11 mouse cellular contexts compared by ENCODE assay signal in the genomic region with DNA sequence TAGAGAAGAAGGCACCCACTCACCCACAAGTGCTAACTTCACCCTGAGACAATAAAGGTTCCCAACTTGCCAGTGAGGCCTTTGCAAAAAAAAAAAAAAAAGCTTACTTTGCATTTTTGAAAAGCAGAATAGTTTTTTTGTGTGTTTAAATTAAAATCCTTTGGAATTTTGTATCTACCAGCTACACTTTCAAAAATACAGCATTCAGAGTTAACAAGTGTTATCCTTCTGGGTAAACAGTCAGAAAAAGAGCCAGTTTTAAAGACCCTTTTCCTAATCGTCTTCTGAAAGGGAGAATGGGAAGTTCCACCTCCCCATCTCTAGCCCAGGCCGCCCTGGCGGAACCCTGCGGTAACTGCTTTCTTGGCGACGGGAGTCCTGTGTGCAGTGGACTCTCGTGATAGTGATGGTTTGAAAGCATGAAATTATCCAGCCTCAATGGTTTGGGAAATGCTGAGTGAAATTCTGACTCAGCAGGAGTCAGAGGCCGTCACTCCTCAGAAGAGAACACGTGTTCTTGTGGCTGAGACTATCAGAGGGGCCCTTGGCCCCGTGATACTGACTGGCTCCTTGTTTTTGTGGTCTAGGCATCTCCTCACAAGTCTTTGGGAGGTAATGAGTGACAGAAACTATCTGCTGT. TPM values are rescaled to one million over a fixed set of nuclear protein-coding genes. Genes with fewer than 3 reads are reported as not detected.
DNase-seq lines count a peak whose midpoint lies in the region; ATAC-seq and TF ChIP-seq lines count a peak whose summit lies in the region.
"Had no signal": no experiment of that assay in that cellular context is flagged by ENCODE, and none has a peak within 500 bp of the region (broad histone marks: within the 10 kb centered on the region; RNA-seq: fewer than 3 reads in every experiment).

No protein-coding gene starts in this region.

- WGBS in heart, embryonic 13.5 days, result 36% methylated on average over 10 of the region's 10 CpGs
- WGBS in liver, postnatal 0 days (ENCODE audit: insufficient replicate concordance), result 32% methylated on average over 10 of the region's 10 CpGs
- 61% methylated on average over 10 of the region's 10 CpGs for WGBS in stomach, postnatal 0 days

- H3K27ac ChIP-seq in heart, embryonic 13.5 days (replicated peaks), result peak overlapping the region; percentile 48
- H3K27ac ChIP-seq in ES-E14 (ENCODE audit: insufficient read depth, low read depth, low read length, poor library complexity, severe bottlenecking), result no peak overlapping the region
- H3K27ac ChIP-seq in liver, postnatal 0 days (ENCODE audit: low read depth), result peak overlapping the region; percentile 91
- no peak overlapping the region for H3K27ac ChIP-seq in stomach, postnatal 0 days (replicated peaks)
- H3K27ac ChIP-seq: embryonic facial prominence, embryonic 15.5 days; layer of hippocampus, adult 2 months had no signal

- TF ChIP-seq CTCF in liver, postnatal 0 days (IDR thresholded peaks at IDR 0.05; ENCODE audit: low read depth), result peak; percentile 55
- TF ChIP-seq CTCF in stomach, postnatal 0 days (IDR thresholded peaks at IDR 0.05; ENCODE audit: low read depth), result no peak

- no peak; the same call in 1 of the 2 replicates for ATAC-seq in heart, embryonic 13.5 days (ENCODE audit: extremely low read depth, insufficient number of reproducible peaks, low FRiP score, low TSS enrichment)
- ATAC-seq in common myeloid progenitor, adult 5-6 weeks (replicated peaks; ENCODE audit: low read depth, poor library complexity, severe bottlenecking), result 0 out of 2 replicates have a peak, but pooled peaks have one; percentile 6
- peak; percentile 57 for ATAC-seq in liver, postnatal 0 days
- ATAC-seq in stomach, postnatal 0 days (ENCODE audit: low FRiP score, low TSS enrichment), result no peak

- H3K4me3 ChIP-seq in heart, embryonic 13.5 days, result no peak overlapping the region
- no peak overlapping the region for H3K4me3 ChIP-seq in ES-E14 (ENCODE audit: insufficient read depth in 1 of 2, low read depth in 1 of 2, low read length in 2 of 2, poor library complexity in 1 of 2, severe bottlenecking in 1 of 2)
- no peak overlapping the region for H3K4me3 ChIP-seq in liver, postnatal 0 days (ENCODE audit: low read depth, low read length)
- H3K4me3 ChIP-seq in stomach, postnatal 0 days (ENCODE audit: low read depth, low read length), result no peak overlapping the region
- H3K4me3 ChIP-seq: embryonic facial prominence, embryonic 15.5 days; layer of hippocampus, adult 2 months had no signal

- in situ Hi-C loops in ES-E14 (cut with MboI; ENCODE audit: low sequenced_read_pairs in 2 of 2, unreplicated experiment in 2 of 2), result loop anchor here in 1 of 2 experiments (10.0 kb wide), 1 partner anchor 71 kb away; no protein-coding TSS in a partner anchor

- H3K36me3 ChIP-seq in heart, embryonic 13.5 days, result peaks cover 22% of the 10 kb centered on the region
- peaks cover 13% of the 10 kb centered on the region; the same call in 1 of the 2 replicates for H3K36me3 ChIP-seq in ES-E14 (ENCODE audit: control insufficient read depth, insufficient read depth, low read length, poor library complexity, severe bottlenecking)
- peaks cover 10% of the 10 kb centered on the region for H3K36me3 ChIP-seq in liver, postnatal 0 days (replicated peaks; ENCODE audit: insufficient read depth, low read length)
- no peaks in the 10 kb centered on the region for H3K36me3 ChIP-seq in stomach, postnatal 0 days (ENCODE audit: control insufficient read depth, insufficient read depth, low read length)

- H3K4me2 ChIP-seq in heart, embryonic 13.5 days, result peak overlapping the region; percentile 12; the same call in 1 of the 2 replicates
- H3K4me2 ChIP-seq in liver, postnatal 0 days (ENCODE audit: low read depth, low read length), result peak overlapping the region; percentile 61
- no peak overlapping the region for H3K4me2 ChIP-seq in stomach, postnatal 0 days (replicated peaks; ENCODE audit: low read depth)
- H3K4me2 ChIP-seq: embryonic facial prominence, embryonic 15.5 days; lung, embryonic 14.5 days had no signal

- H3K27me3 ChIP-seq in heart, embryonic 13.5 days (replicated peaks), result no peaks in the 10 kb centered on the region
- no peaks in the 10 kb centered on the region for H3K27me3 ChIP-seq in liver, postnatal 0 days (ENCODE audit: insufficient read depth, low read length)
- no peaks in the 10 kb centered on the region for H3K27me3 ChIP-seq in stomach, postnatal 0 days (ENCODE audit: control insufficient read depth, insufficient read depth, low read length)
- H3K27me3 ChIP-seq: embryonic facial prominence, embryonic 15.5 days had no signal

- H3K9ac ChIP-seq in heart, embryonic 13.5 days, result 0 out of 2 replicates have a peak overlapping the region, but pooled peaks have one; percentile 29
- H3K9ac ChIP-seq in ES-E14 (ENCODE audit: insufficient read depth, low read depth, low read length, poor library complexity, severe bottlenecking), result no peak overlapping the region
- peak overlapping the region; percentile 28; the same call in 1 of the 2 replicates for H3K9ac ChIP-seq in liver, postnatal 0 days (replicated peaks)
- H3K9ac ChIP-seq in stomach, postnatal 0 days (ENCODE audit: low read length), result no peak overlapping the region
- H3K9ac ChIP-seq: embryonic facial prominence, embryonic 15.5 days; lung, embryonic 14.5 days had no signal

- peaks cover 16% of the 10 kb centered on the region for H3K4me1 ChIP-seq in heart, embryonic 13.5 days
- H3K4me1 ChIP-seq in ES-E14 (ENCODE audit: control insufficient read depth in 2 of 2, insufficient read depth in 2 of 2, low read length in 2 of 2, poor library complexity in 1 of 2), result peaks cover 5 to 18% of the 10 kb centered on the region in 2 experiments; a peak in 2 of 4 replicates
- H3K4me1 ChIP-seq in liver, postnatal 0 days (ENCODE audit: insufficient read depth), result peaks cover 33% of the 10 kb centered on the region
- no peaks in the 10 kb centered on the region; the same call in 1 of the 2 replicates for H3K4me1 ChIP-seq in stomach, postnatal 0 days (replicated peaks; ENCODE audit: control insufficient read depth, insufficient read depth)

- peaks cover 7% of the 10 kb centered on the region for H3K9me3 ChIP-seq in heart, embryonic 13.5 days
- no peaks in the 10 kb centered on the region for H3K9me3 ChIP-seq in ES-E14 (ENCODE audit: control insufficient read depth, insufficient read depth, low read depth, low read length)
- no peaks in the 10 kb centered on the region for H3K9me3 ChIP-seq in liver, postnatal 0 days (ENCODE audit: low read length)
- H3K9me3 ChIP-seq in stomach, postnatal 0 days (ENCODE audit: control insufficient read depth, low read length), result no peaks in the 10 kb centered on the region

- DNase-seq in heart, adult 8-10 months (ENCODE audit: low spot score), result no peak
- no peak for DNase-seq in ES-E14 (ENCODE audit: low read depth, low spot score)
- DNase-seq in liver, postnatal 0 days, result peak; percentile 59
- DNase-seq in stomach, postnatal 0 days (ENCODE audit: low spot score), result no peak
- DNase-seq in kidney, postnatal 25 days, result no peak
- no peak for DNase-seq in layer of hippocampus, adult 11-12 months (ENCODE audit: low spot score)

- no peak; the same call in 1 of the 2 replicates for TF ChIP-seq EP300 in liver, postnatal 0 days (IDR thresholded peaks at IDR 0.05; ENCODE audit: low read depth)
- no peak for TF ChIP-seq EP300 in stomach, postnatal 0 days (optimal IDR thresholded peaks at IDR 0.05)

TF ChIP-seq in ES-E14, 5 proteins besides CTCF, POLR2A, EP300 and RAD21:
- TF ChIP-seq HCFC1 (IDR thresholded peaks at IDR 0.05; ENCODE audit: borderline replicate concordance, insufficient read depth, low read length) (no peak), MAFK (IDR thresholded peaks at IDR 0.05; ENCODE audit: insufficient read depth, low read depth, low read length) (peak; percentile 53; the same call in 1 of the 2 replicates)

RNA-seq across cellular contexts. Expression of a gene that starts 6.4 kb away (rescaled TPM):
- polyA plus RNA-seq in heart, embryonic 13.5 days (2015; fragmentation: Nextera tagmentation; extraction: Ambion mirVana), result 168 and 174 TPM in 2 replicates
- 100 to 1,000 TPM in 1 of 4 experiments, 10 to 100 TPM in 3; 74.2 to 104 (median 85.4) TPM for total RNA-seq in heart, adult 8-10 months (2022)
- 34.2 and 39.4 TPM in 2 replicates for total RNA-seq in ES-E14 (2012; rRNA removed)
- total RNA-seq in common myeloid progenitor, adult 5-6 weeks (2017), result 30.1 and 42.8 TPM in 2 replicates
- polyA plus RNA-seq in liver, postnatal 0 days (2015; fragmentation: Nextera tagmentation; extraction: Ambion mirVana), result 349 and 355 TPM in 2 replicates
- polyA plus RNA-seq in stomach, postnatal 0 days (2015; fragmentation: Nextera tagmentation; extraction: Ambion mirVana), result 125 and 134 TPM in 2 replicates

RNA-seq across cellular contexts. Expression of a gene that starts 16.5 kb away (rescaled TPM):
- polyA plus RNA-seq in heart, embryonic 13.5 days (2015; fragmentation: Nextera tagmentation; extraction: Ambion mirVana), result 0.36 and 0.78 TPM in 2 replicates
- total RNA-seq in heart, adult 8-10 months (2022), result 10 to 100 TPM in 1 of 4 experiments, 1 to 10 TPM in 3; 7.2 to 10.5 (median 7.7) TPM
- total RNA-seq in ES-E14 (2012; rRNA removed), result 1.5 and 2.4 TPM in 2 replicates
- total RNA-seq in common myeloid progenitor, adult 5-6 weeks (2017), result 23.0 and 25.3 TPM in 2 replicates
- 1.3 and 2.3 TPM in 2 replicates for polyA plus RNA-seq in liver, postnatal 0 days (2015; fragmentation: Nextera tagmentation; extraction: Ambion mirVana)
- 0.62 and 0.72 TPM in 2 replicates for polyA plus RNA-seq in stomach, postnatal 0 days (2015; fragmentation: Nextera tagmentation; extraction: Ambion mirVana)

Comparison
In these comparisons a context has a peak if more than half of its experiments do, and no peak if none do; other contexts are left out.
1. ATAC-seq: peak in common myeloid progenitor, adult 5-6 weeks (single experiment) and liver, postnatal 0 days (single experiment); none in heart, embryonic 13.5 days (single experiment) and stomach, postnatal 0 days (single experiment).
2. H3K27ac ChIP-seq: peak in heart, embryonic 13.5 days (single experiment) and liver, postnatal 0 days (single experiment); none in ES-E14 (single experiment) and stomach, postnatal 0 days (single experiment).
3. H3K9ac ChIP-seq: peak in heart, embryonic 13.5 days (single experiment) and liver, postnatal 0 days (single experiment); none in ES-E14 (single experiment) and stomach, postnatal 0 days (single experiment).